Mouse (Mus musculus): ENCODE results near the gene Wdr31. TPM values are rescaled to one million over a fixed set of nuclear protein-coding genes. Genes with fewer than 3 reads are reported as not detected.

Gene Wdr31
- total RNA-seq, 2 experiments from 2014 or later = 5.5 to 6.4 TPM

GRCm38 (mm10) chr4:62463124-62463523 lies 7.6 kb downstream of the Wdr31 start:
- ATAC-seq (replicated peaks; ENCODE audit: low FRiP score, low TSS enrichment, poor library complexity, severe bottlenecking) = no peak

DNA sequence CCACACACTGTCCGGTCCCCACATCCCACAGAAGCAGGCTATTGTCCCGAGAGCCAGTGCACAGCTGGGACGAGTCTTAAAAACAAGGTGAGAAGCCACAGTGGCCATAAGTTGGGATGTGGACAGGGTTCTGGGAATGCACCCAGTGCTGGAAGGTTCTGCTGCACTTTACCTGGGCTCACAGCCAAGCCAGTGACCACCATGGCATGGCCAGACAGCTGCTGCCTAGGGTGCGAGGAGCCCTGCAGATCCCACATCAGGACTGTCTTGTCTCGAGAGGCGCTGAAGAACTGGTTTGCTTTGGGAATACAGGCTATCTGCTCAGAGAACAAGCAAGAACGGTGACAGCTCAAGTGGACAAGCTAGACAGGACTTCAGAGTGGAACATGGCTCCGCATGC lies 10.3 kb downstream of the Wdr31 start:
- ATAC-seq (replicated peaks; ENCODE audit: low FRiP score, low TSS enrichment, poor library complexity, severe bottlenecking) = no peak

GRCm38 (mm10) chr4:62459081-62459480 lies 11.6 kb downstream of the Wdr31 start:
- ATAC-seq (replicated peaks; ENCODE audit: low FRiP score, low TSS enrichment, poor library complexity, severe bottlenecking) = no peak

- ATAC-seq (replicated peaks; ENCODE audit: low FRiP score, low TSS enrichment, poor library complexity, severe bottlenecking) = peak; percentile 93
These were observed 15.7 kb downstream of the Wdr31 start for GRCm38 (mm10) chr4:62454995-62455394.

DNA sequence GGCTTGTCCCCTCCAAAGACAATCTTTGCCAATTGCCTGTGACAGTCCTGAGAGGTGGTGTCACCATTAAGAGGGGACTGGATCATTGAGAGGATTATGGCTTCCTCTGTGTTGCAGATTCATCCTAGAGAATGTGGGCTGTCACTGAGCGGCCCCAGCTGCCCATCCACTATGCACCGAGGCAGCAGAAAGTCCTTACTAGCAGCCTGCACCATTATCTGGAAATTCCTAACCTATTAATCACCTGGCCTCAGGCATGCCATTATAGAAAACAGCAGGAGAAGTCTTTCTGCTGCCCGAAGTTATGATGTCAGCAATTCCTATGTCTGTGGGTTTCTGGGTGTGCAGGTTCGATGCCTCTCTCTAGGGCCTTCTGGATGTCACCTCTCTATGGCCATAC lies 29.7 kb downstream of the Wdr31 start:
- no peak for ATAC-seq (replicated peaks; ENCODE audit: low FRiP score, low TSS enrichment, poor library complexity, severe bottlenecking)

GRCm38 (mm10) chr4:62440544-62440943 lies 30.2 kb downstream of the Wdr31 start:
- no peak for ATAC-seq (replicated peaks; ENCODE audit: low FRiP score, low TSS enrichment, poor library complexity, severe bottlenecking)

DNA sequence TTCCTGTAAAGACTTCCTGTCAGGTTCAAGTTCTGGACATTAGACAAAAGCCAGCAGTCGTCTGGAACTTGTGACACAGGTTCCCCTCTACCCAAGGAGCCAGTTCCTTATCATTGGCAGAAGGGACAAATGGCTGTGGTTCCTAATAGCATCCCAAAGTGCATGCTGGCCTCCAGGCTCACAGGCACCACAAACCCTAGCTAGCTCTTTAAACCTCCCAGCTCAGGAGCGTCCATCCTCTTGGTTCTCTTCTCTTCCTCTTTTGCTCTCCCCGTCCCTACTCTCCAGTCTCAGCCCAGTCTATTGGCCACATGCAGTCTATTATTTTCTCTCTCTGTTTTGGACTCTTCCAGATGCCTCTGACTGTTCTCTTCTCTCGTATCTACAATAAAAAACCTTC lies 30.9 kb downstream of the Wdr31 start:
- ATAC-seq (replicated peaks; ENCODE audit: low FRiP score, low TSS enrichment, poor library complexity, severe bottlenecking) = no peak

DNA sequence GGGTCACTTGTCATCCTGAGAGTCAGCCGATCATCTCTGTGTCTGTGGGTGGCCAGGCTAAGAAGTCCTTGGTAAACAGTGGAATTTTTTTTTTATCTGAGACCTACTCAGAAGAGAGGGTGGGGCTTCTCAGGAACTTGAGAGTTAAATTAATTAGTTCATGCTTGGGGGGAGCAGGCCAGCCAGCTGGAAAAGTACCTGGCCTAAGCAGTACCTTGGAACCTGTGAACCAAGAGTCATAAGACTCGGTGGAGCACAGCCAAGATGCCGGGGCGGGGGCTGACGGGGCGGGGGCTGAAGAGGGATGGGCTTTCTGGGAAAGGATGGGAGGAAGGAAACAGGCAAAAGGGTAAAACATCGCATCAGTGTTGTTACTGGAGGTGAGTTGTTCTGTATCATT lies 32.8 kb downstream of the Wdr31 start:
- no peak for ATAC-seq (replicated peaks; ENCODE audit: low FRiP score, low TSS enrichment, poor library complexity, severe bottlenecking)

DNA sequence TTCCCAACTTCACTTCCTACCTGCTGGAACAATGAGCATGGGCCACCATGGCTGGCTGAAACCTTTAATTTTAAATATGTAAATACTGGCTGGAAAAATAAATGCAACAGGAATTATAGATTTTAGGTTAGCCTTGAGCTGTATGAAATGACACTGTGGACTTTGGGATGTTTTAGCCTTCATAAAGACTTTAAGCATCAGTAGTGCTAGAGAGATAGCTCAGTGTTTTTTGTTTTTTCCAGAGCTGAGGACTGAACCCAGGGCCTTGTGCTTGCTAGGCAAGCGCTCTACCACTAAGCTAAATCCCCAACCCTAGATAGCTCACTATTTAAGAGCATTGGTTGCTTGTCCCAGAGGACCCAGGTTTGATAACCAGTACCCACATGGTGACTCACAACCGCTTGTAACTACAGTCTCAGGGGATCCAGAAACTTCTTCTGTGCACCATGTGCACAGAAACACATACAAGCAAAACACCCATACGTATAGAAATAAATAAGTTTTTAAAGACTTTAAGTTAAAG lies 33.4 kb downstream of the Wdr31 start:
- no peak for ATAC-seq (replicated peaks; ENCODE audit: low FRiP score, low TSS enrichment, poor library complexity, severe bottlenecking)

DNA sequence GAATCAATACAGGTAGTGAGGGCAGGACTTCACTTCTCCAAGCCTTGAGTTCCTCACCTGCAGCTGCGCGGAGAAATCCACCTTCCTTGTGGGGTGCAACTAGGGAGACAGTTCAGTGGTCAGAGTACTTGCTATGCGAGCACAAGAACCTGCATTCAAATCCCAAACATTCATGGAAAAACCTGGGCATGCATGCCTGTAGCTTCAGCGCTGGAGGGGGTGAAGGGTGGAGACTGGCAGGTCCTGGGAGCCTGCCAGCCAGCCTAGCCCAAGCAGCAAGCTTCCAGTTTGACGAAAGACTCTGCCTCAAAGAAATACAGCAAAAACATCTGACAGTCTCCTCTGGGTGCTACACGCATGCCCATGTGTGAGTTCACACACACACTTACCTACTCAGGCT lies 35.6 kb downstream of the Wdr31 start, which contains the start of gene Rnf183:
Gene Rnf183, minus strand, starts transcription at position 172 of the 400 bp plus-strand sequence.
- ATAC-seq (replicated peaks; ENCODE audit: low FRiP score, low TSS enrichment, poor library complexity, severe bottlenecking) = no peak

DNA sequence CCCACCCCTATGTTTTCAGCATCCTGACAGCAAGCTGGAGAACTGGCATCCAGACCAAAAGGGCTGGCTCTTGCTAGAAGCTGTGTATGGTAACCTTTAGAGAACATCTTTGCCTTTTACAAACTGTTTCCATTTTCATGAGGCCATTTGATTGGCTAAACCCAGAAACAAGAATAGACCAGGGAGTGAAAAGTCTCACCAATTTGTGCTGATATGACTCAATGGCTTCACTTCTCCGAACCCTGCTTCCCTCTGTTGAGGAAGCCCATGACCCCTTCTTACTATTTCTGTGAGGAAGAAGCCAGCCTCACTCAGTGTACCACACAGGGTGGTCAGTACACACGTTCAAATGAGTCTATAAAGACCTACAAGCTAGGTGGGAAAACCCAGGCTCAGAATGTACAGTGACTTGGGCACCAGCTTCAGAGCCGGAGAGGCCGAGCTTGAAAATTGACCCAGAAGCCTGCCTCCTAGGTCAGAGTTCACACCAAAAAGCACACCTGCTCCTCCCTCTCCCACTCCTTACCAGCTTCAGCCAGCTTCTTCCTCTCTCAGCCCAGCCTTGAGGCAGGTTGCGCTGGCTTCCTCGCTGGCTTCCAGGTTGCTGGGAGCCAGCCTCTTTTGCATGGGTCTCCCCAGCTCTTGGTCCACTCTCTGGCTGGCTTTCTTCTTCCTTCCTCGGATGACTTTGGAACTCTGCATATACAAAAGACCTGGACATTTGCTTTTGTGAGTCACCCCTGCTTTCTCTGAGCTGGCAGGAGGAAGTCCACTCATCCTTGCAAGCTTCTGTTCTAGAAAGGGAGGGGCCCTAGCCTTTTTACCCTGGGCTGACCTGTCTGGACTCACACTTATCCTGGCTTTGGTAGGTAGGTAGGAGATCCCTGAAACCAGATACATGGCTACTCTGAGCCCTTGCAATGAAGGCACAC lies 36.5 kb downstream of the Wdr31 start:
- ATAC-seq (replicated peaks; ENCODE audit: low FRiP score, low TSS enrichment, poor library complexity, severe bottlenecking) = no peak

GRCm38 (mm10) chr4:62431522-62431921 lies 39.2 kb downstream of the Wdr31 start:
- ATAC-seq (replicated peaks; ENCODE audit: low FRiP score, low TSS enrichment, poor library complexity, severe bottlenecking) = 0 out of 2 replicates have a peak, but pooled peaks have one; percentile 53

GRCm38 (mm10) chr4:62430678-62431077 lies 40.0 kb downstream of the Wdr31 start:
- ATAC-seq (replicated peaks; ENCODE audit: low FRiP score, low TSS enrichment, poor library complexity, severe bottlenecking) = no peak

- no peak for ATAC-seq (replicated peaks; ENCODE audit: low FRiP score, low TSS enrichment, poor library complexity, severe bottlenecking)
These were observed 41.1 kb downstream of the Wdr31 start for GRCm38 (mm10) chr4:62429616-62430015.

- no peak for ATAC-seq (replicated peaks; ENCODE audit: low FRiP score, low TSS enrichment, poor library complexity, severe bottlenecking)
These were observed 42.5 kb downstream of the Wdr31 start for GRCm38 (mm10) chr4:62427978-62428758.

DNA sequence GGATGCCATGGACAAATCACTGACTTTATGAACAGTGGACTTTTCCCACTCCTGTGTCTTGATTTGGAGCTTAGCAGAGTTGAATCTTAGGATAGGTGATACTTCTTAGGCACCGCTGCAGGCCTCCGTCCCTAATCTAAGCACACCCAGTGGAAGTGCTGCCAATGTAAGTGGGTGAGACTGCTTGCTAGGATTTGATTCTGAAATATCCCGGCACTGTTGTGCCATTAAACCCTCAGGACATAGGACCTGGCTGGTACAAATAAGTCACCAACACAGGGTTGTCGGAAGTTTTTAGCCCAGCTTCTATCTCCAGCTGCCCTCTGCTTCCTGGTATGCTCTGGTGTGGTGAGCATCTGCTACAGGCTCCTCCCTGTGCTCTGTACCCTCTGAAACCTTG lies 44.8 kb downstream of the Wdr31 start:
- ATAC-seq (replicated peaks; ENCODE audit: low FRiP score, low TSS enrichment, poor library complexity, severe bottlenecking) = no peak

- no peak for ATAC-seq (replicated peaks; ENCODE audit: low FRiP score, low TSS enrichment, poor library complexity, severe bottlenecking)
These were observed 51.6 kb downstream of the Wdr31 start for GRCm38 (mm10) chr4:62419091-62419490.

DNA sequence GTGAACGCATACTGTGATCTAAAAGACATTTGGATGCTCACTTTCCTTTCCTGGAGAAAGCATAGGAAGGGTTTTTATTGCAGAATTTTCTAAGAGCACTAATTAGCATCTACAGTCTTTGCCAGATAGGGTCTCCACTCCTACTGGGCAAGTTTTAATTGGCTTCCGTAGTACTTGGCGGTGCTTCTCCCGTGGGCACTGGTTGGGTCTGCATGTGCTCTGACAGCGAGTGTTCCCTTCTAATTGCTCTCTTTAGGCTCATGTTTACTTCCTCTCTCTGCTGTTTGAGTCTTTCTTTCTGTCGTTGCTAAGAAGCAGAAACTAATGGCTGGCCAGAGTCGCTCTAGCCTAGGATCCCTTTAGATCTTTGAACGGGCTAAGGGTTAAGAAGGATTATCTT lies 52.2 kb downstream of the Wdr31 start:
- no peak for ATAC-seq (replicated peaks; ENCODE audit: low FRiP score, low TSS enrichment, poor library complexity, severe bottlenecking)

- ATAC-seq (replicated peaks; ENCODE audit: low FRiP score, low TSS enrichment, poor library complexity, severe bottlenecking) = no peak
These were observed 59.1 kb downstream of the Wdr31 start for GRCm38 (mm10) chr4:62411606-62412005.

- no peak for ATAC-seq (replicated peaks; ENCODE audit: low FRiP score, low TSS enrichment, poor library complexity, severe bottlenecking)
These were observed 60.4 kb downstream of the Wdr31 start for GRCm38 (mm10) chr4:62410325-62410724.
